Comparison of ENCODE assay signal across 8 mouse cellular contexts in the genomic region with DNA sequence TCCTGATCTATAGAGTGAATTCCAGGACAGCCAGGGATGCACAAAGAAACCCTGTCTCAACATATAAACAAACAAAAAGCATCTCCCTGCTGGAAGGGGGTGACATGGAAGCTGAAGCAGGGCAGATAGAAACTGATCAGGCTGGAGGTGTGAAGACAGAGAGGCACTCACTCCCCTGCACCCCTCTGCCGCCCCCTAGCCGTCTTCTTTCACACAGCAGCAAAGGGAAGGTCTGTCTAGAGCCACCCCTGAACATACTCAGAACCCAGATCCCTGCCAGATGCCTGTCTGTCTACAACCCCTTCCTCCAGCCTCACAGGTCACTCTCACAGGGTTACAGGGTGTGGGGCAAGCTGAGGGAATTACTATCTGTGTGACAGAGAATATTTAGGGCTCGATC. TPM values are rescaled to one million over a fixed set of nuclear protein-coding genes. Genes with fewer than 3 reads are reported as not detected.
A peak's percentile ranks its signal among the peaks of the same experiment; 100 is the strongest.
DNase-seq lines count a peak whose midpoint lies in the region; ATAC-seq lines count a peak whose summit lies in the region.

No protein-coding gene starts in this region.

- ATAC-seq in forebrain, embryonic 11.5 days (replicated peaks; ENCODE audit: low FRiP score): 0 out of 2 replicates have a peak, but pooled peaks have one; percentile 6
- no peak for ATAC-seq in forebrain, embryonic 14.5 days

- H3K4me1 ChIP-seq in forebrain, embryonic 11.5 days (replicated peaks; ENCODE audit: control insufficient read depth, insufficient read depth, low read length): no peaks in the 10 kb centered on the region
- no peaks in the 10 kb centered on the region for H3K4me1 ChIP-seq in forebrain, embryonic 14.5 days (ENCODE audit: control insufficient read depth, insufficient read depth, low read length)

- no peak overlapping the region for H3K9ac ChIP-seq in forebrain, embryonic 11.5 days (ENCODE audit: low read length)
- no peak overlapping the region for H3K9ac ChIP-seq in forebrain, embryonic 14.5 days (ENCODE audit: low read length)

- H3K9me3 ChIP-seq in forebrain, embryonic 11.5 days (ENCODE audit: control insufficient read depth, low read length): no peaks in the 10 kb centered on the region
- no peaks in the 10 kb centered on the region for H3K9me3 ChIP-seq in forebrain, embryonic 14.5 days (replicated peaks; ENCODE audit: control insufficient read depth, low read length)

- intact Hi-C loops in left cerebral cortex, postnatal 4 days (cut with DNase I): no loop called here

- 25% methylated on average over 3 of the region's 3 CpGs for WGBS in forebrain, embryonic 11.5 days
- 32% methylated on average over 3 of the region's 3 CpGs for WGBS in forebrain, embryonic 14.5 days

- H3K4me2 ChIP-seq in forebrain, embryonic 11.5 days (ENCODE audit: low read depth, low read length, severe bottlenecking): no peak overlapping the region
- no peak overlapping the region for H3K4me2 ChIP-seq in forebrain, embryonic 14.5 days (ENCODE audit: low read length)

- no peaks in the 10 kb centered on the region for H3K27me3 ChIP-seq in forebrain, embryonic 11.5 days (ENCODE audit: control insufficient read depth, insufficient read depth, low read length)
- H3K27me3 ChIP-seq in forebrain, embryonic 14.5 days (replicated peaks; ENCODE audit: control insufficient read depth, insufficient read depth, low read length): peaks cover 6% of the 10 kb centered on the region

- no peak overlapping the region for H3K27ac ChIP-seq in forebrain, embryonic 11.5 days (ENCODE audit: low read depth, low read length)
- H3K27ac ChIP-seq in forebrain, embryonic 14.5 days (ENCODE audit: low read depth, low read length): no peak overlapping the region

- no peaks in the 10 kb centered on the region for H3K36me3 ChIP-seq in forebrain, embryonic 11.5 days (ENCODE audit: control insufficient read depth, insufficient read depth, low read length)
- H3K36me3 ChIP-seq in forebrain, embryonic 14.5 days (ENCODE audit: control insufficient read depth, insufficient read depth, low read length): no peaks in the 10 kb centered on the region

- no peak overlapping the region for H3K4me3 ChIP-seq in forebrain, embryonic 11.5 days (ENCODE audit: low read depth, low read length)
- H3K4me3 ChIP-seq in forebrain, embryonic 14.5 days (ENCODE audit: low read depth, low read length): no peak overlapping the region

- peak; percentile 72 for DNase-seq in forebrain, embryonic 11.5 days (ENCODE audit: low spot score)
- DNase-seq in forebrain, embryonic 14.5 days (ENCODE audit: low spot score): no peak
- DNase-seq in left cerebral cortex, postnatal 4 days: peak; percentile 71
- DNase-seq in left cerebral cortex, adult 9 months (ENCODE audit: low spot score in 2 of 2): no peak
- DNase-seq in adrenal gland, postnatal 25 days: peak; percentile 44
- DNase-seq in liver: peak; percentile 73
- peak; percentile 40 for DNase-seq in retina, postnatal 1 day
- no peak for DNase-seq in ovary, postnatal 10 days (ENCODE audit: low spot score)

RNA-seq across cellular contexts. Expression of gene Tsku, which starts 16.8 kb away (rescaled TPM):
- 9.0 and 9.4 TPM in 2 replicates for polyA plus RNA-seq in forebrain, embryonic 11.5 days (2014; fragmentation: Nextera tagmentation; extraction: Ambion mirVana)
- polyA plus RNA-seq in forebrain, embryonic 14.5 days (2014; fragmentation: Nextera tagmentation; extraction: Ambion mirVana): 10.5 and 10.8 TPM in 2 replicates
- total RNA-seq in left cerebral cortex, postnatal 4 days (2021): 10 to 100 TPM; 11.5 TPM
- total RNA-seq in adrenal gland, postnatal 25 days (2021): 22.9 and 40.6 TPM in 2 replicates

RNA-seq across cellular contexts. Expression of gene Acer3, which starts 23.4 kb away (rescaled TPM):
- 16.3 and 16.5 TPM in 2 replicates for polyA plus RNA-seq in forebrain, embryonic 11.5 days (2014; fragmentation: Nextera tagmentation; extraction: Ambion mirVana)
- 10.1 and 11.3 TPM in 2 replicates for polyA plus RNA-seq in forebrain, embryonic 14.5 days (2014; fragmentation: Nextera tagmentation; extraction: Ambion mirVana)
- 10 to 100 TPM; 10.1 to 10.6 TPM for total RNA-seq in left cerebral cortex, postnatal 4 days (2021)
- 12.9 and 20.0 TPM in 2 replicates for total RNA-seq in adrenal gland, postnatal 25 days (2021)

Comparison
In these comparisons a context has a peak if more than half of its experiments do, and no peak if none do; other contexts are left out.
1. DNase-seq: peak in forebrain, embryonic 11.5 days (single experiment), left cerebral cortex, postnatal 4 days (single experiment), adrenal gland, postnatal 25 days (single experiment), liver (single experiment) and retina, postnatal 1 day (single experiment); none in forebrain, embryonic 14.5 days (single experiment), left cerebral cortex, adult 9 months (0 of 2) and ovary, postnatal 10 days (single experiment).